Mouse (Mus musculus) kidney, adult 2 months (tissue): Measurements from ENCODE around the gene Zfp626. TPM values are rescaled to one million over a fixed set of nuclear protein-coding genes. Genes with fewer than 3 reads are reported as not detected.
"Not testable (repeated sequence)": the region's sequence is repeated elsewhere in the genome, so short reads cannot be mapped to it uniquely, and the experiment has no call there.

Experiments used
- DNase-seq: peaks from one replicate; pipeline ENCODE4 v3.0.0; 2021
- H3K27ac ChIP-seq: fragments of 200-500 bp; 2 replicates; pipeline ENCODE4 v1.5.1; 2012; ENCODE audit warnings: low read depth, low read length, control low read depth, inconsistent platforms; ENCODE audit not compliant: insufficient read depth
- H3K27me3 ChIP-seq: fragments of 200-500 bp; replicated peaks from 2 replicates; pipeline ENCODE4 v1.6.1; 2012; ENCODE audit warnings: mild to moderate bottlenecking, moderate library complexity, low read length, inconsistent platforms; ENCODE audit not compliant: control insufficient read depth, insufficient read depth
- H3K36me3 ChIP-seq: fragments of 200-500 bp; 2 replicates; pipeline ENCODE4 v1.6.1; 2012; ENCODE audit warnings: mild to moderate bottlenecking, moderate library complexity, low read length, inconsistent platforms; ENCODE audit not compliant: control insufficient read depth, insufficient read depth
- H3K4me1 ChIP-seq: fragments of 200-500 bp; 2 replicates; pipeline ENCODE4 v1.6.1; 2011; ENCODE audit warnings: low read length; ENCODE audit not compliant: control insufficient read depth, insufficient read depth
- H3K4me3 ChIP-seq: fragments of 200-500 bp; 2 replicates; pipeline ENCODE4 v1.5.1; 2011; ENCODE audit warnings: mild to moderate bottlenecking, low read depth, low read length, control low read depth; ENCODE audit not compliant: insufficient read depth
- CTCF ChIP-seq: fragments of 200-500 bp; conservative IDR thresholded peaks from 2 replicates; pipeline ENCODE4 v1.5.1; 2011; ENCODE audit warnings: low read depth, mild to moderate bottlenecking, control low read depth, low read length, moderate library complexity, mixed read lengths; ENCODE audit not compliant: insufficient read depth, insufficient read length
- POLR2A ChIP-seq: fragments of 200-500 bp; IDR thresholded peaks from one replicate; pipeline ENCODE4 v1.6.1; 2011; ENCODE audit warnings: low read depth, low read length, control low read depth
- WGBS: fragments of 180-500 bp; shearing (Covaris S2); methylation state at CpG from one replicate; pipeline ENCODE4 v1.1.7; 2018; 5-methylcytosine and 5-hydroxymethylcytosine counted together
- polyA plus RNA-seq: library from polyadenylated mRNA; depleted of rRNA; stranded (reverse); fragments of >200 nt; gene quantifications from 2 replicates; pipeline ENCODE4 v1.2.3, GENCODE M21; 2012; rRNA removed

Gene Zfp626
- polyA plus RNA-seq, result 0.62 and 0.88 TPM in 2 replicates

DNA sequence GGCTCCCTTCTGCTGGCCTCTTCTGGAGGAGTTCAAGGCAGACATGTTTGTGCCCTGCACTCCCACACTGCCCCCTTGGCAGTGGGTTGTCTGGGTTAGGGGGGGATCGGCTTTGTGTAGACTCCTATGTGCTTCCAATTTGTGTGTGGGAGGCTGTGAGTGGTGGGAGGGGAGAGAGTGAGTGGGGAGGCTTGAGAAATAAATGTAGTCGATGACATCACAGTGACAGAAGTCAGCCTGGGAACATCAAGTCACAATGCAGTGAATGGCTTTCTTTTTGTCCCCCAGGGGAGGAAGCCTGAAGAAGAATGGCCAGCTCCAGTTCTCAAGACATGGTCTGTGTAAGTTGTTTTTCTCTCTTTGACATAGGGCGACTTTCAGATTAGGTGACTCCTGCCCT lies at the start of gene Zfp626:
Gene Zfp626, plus strand, starts transcription at position 301 of the 400 bp plus-strand sequence.
- not testable (repeated sequence) for DNase-seq, H3K4me3 ChIP-seq, H3K27ac ChIP-seq, H3K27me3 ChIP-seq, H3K36me3 ChIP-seq, H3K4me1 ChIP-seq
- 79% methylated on average over 3 of the region's 3 CpGs for WGBS

DNA sequence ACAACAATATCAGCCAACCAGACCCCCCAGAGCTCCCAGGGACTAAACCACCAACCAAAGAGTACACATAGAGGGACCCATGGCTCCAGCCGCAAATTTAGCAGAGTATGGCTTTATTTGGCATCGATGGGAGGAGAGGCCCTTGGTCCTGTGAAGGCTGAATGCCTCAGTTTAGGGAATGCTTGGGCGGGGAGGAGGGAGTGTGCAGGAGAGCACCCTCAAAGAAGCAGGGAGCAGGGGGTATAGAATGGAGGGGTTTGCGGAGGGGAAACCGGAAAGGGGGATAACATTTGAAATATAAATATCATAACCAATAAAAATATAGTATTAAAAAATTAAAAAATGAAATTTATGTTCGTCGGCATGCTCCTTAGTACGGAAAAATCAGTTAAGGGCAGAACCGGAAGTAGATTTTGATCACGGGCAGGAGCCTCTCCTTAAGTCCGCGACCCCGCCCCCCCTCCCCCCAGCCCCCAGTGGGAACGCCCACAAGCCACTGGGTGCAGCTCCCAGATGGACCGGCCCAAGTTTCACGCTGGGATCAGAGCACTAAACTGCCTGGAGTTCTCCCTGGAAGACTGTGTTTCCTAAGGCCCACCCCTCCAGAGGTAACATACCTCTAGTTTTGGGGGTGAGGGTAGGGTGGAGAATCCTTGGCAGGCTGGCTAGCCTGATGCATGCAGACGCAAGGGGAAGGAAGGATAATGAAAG lies 41.7 kb upstream of the Zfp626 start:
- DNase-seq, result no peak
- no peak overlapping the region for H3K4me3 ChIP-seq
- no peak for TF ChIP-seq POLR2A
- TF ChIP-seq CTCF, result no peak

DNA sequence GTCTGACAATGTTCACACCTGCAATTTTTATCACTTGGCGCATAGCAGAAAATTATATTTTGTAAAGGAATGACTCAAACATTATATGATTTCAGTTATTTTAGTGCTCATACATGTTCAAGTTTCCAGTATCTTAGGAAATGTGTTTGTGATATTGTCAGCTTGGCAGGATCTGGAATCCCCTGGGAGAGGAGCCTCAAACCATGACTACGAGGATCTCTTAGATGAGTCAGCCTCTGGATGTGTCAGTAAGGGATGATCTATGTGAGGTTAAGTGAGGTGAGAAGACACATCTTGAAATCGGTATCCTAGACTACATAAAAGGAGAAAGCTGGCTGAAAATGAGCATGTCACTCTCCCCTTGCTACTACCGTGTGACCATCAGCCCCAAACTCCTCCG lies 17.7 kb upstream of the Zfp626 start:
- H3K27me3 ChIP-seq, result no peaks in the 10 kb centered on the region; the same call in 1 of the 2 replicates
- 73% methylated on average over 5 of the region's 5 CpGs for WGBS
- H3K27ac ChIP-seq, result no peak overlapping the region
- no peak overlapping the region for H3K4me3 ChIP-seq
- no peaks in the 10 kb centered on the region for H3K4me1 ChIP-seq
- no peaks in the 10 kb centered on the region for H3K36me3 ChIP-seq
- TF ChIP-seq POLR2A (no peak), CTCF (no peak)
- no peak for DNase-seq

More for the DNA sequence above, 41.7 kb upstream of the Zfp626 start:
- Histone ChIP-seq H3K36me3 (no peaks in the 10 kb centered on the region), H3K27me3 (no peaks in the 10 kb centered on the region), H3K4me1 (no peaks in the 10 kb centered on the region), H3K27ac (no peak overlapping the region)
- 8% methylated on average over 17 of the region's 17 CpGs for WGBS

DNA sequence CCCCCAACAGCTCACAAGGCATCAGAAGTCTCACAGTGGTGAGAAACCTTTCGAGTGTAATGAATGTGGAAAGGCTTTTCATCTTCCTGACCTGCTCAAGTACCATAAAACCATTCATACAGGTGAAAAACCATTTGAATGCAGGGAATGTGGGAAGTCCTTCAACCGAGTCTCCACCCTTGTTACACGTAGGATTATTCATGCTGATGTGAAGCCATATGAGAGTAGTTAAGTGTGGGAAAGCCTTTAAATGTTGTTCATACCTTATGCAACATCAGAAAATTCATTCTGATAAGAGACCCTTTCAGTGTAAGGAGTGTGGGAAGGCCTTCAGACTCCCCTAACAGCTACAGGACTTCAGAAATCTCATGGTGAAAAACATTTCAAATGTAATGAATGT lies 13.1 kb upstream of the Zfp626 start:
- not testable (repeated sequence) for H3K4me3 ChIP-seq, H3K4me1 ChIP-seq, H3K36me3 ChIP-seq, H3K27ac ChIP-seq, DNase-seq, H3K27me3 ChIP-seq
- WGBS, result 20% methylated on average over 3 of the region's 3 CpGs

DNA sequence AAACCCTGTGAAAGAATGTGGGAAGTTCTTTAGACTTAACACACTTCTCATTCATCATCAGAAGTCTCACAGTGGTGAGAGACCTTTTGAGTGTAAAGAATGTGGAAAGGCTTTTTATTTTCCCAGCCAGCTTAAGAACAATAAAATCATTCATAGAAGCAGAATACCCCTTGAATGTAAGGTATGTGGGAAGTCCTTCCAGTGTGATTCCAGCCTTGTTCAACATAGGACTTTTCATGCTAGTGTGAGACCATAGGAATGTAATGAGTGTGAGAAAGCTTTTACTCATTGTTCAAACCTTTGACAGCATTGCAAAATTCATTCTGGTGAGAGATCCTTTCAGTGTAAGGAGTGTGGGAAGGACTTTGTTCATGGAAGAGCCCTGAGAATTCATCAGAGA lies 12.4 kb upstream of the Zfp626 start:
- Histone ChIP-seq H3K27me3 (no peaks in the 10 kb centered on the region; the same call in 1 of the 2 replicates), H3K4me3 (no peak overlapping the region), H3K4me1 (no peaks in the 10 kb centered on the region), H3K27ac (no peak overlapping the region), H3K36me3 (no peaks in the 10 kb centered on the region)
- TF ChIP-seq CTCF, result no peak
- no peak for TF ChIP-seq POLR2A
- no peak for DNase-seq

DNA sequence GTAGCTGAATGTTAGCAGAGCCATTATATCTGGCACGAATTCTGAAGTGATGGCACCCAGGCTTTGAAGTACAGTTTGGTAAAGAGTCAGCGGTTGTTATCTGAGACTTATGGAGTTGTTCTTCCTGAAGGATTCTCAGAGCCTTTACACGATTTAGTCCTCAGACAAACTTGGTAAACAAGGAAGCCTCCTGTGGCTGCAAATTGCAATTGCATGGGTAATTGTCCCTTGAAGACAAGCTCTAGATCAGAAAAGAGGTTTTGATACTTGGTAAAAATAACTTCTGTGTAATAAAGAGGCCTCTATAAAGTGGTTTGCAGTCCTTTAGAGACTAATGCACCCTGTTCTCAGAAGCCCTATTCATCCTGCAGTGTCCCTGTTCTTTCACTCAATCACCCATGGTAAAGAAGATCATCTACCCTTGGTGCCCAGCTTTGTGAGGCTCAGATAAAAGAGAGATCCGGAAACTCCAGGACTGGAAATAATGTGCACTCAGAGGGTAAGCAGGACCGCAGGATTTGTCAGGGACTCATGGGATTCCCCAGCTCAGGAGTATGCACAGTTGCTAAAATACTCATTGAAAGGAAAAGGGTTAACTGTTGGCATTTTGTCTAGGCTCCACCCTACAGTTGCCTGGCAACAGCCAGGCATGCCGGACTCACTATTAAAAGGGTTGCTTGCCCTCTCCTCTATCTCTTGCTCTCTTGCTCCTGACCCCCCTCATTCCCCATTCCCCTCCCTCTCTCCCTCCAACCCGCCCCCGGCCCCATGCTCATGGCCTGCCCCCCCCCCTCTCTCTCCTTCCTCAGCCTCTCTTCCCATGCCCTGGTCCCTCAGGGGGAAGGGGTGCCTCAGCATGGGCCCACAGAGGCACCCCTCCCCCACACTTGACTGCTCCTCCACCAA lies 8.8 kb upstream of the Zfp626 start:
- Histone ChIP-seq H3K4me1 (no peaks in the 10 kb centered on the region), H3K27ac (no peak overlapping the region), H3K4me3 (no peak overlapping the region), H3K36me3 (no peaks in the 10 kb centered on the region), H3K27me3 (no peaks in the 10 kb centered on the region; the same call in 1 of the 2 replicates)
- no peak for DNase-seq
- TF ChIP-seq CTCF, result no peak
- no peak for TF ChIP-seq POLR2A
- WGBS, result 30% methylated on average over 8 of the region's 8 CpGs

DNA sequence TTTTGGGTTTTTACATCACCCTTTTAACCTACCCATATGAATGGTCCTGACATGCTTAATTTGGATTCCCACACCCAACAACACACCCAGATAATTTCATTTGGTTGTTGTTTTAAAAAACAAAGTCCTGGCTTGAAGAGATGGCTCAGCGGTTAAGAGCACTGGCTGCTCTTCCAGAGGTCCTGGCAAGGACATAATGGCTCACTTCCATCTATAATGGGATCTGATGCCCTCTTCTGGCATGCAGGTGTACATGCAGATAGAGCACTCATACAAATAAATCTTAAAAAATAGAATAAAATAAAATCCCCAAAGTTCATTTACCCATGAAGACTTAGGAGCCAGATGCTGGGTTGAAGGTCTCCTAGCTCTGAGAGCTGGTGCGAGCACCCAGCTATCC lies 5.9 kb upstream of the Zfp626 start:
- peak; percentile 34 for DNase-seq
- H3K4me1 ChIP-seq, result no peaks in the 10 kb centered on the region
- H3K27me3 ChIP-seq, result no peaks in the 10 kb centered on the region
- no peak overlapping the region for H3K4me3 ChIP-seq
- TF ChIP-seq POLR2A, result no peak
- 0 out of 2 replicates have a peak, but pooled peaks have one; percentile 20 for TF ChIP-seq CTCF
- no peak overlapping the region for H3K27ac ChIP-seq
- WGBS, result 55% methylated on average over 2 of the region's 2 CpGs
- no peaks in the 10 kb centered on the region for H3K36me3 ChIP-seq
